19 mouse cellular contexts compared by ENCODE assay signal in genomic region chr4:126152864-126153263, GRCm38 (mm10). TPM values are rescaled to one million over a fixed set of nuclear protein-coding genes. Genes with fewer than 3 reads are reported as not detected.
"Had no signal": no experiment of that assay in that cellular context is flagged by ENCODE, and none has a peak within 500 bp of the region (broad histone marks: within the 10 kb centered on the region; RNA-seq: fewer than 3 reads in every experiment).

No protein-coding gene starts in this region.

- H3K4me3 ChIP-seq: liver, embryonic 12.5 days; liver, embryonic 15.5 days; lung, embryonic 15.5 days; megakaryocyte, embryonic 14.5 days; midbrain, embryonic 10.5 days; midbrain, embryonic 13.5 days; myocyte; neural tube, embryonic 13.5 days had no signal

- H3K36me3 ChIP-seq: liver, embryonic 15.5 days; neural tube, embryonic 13.5 days had no signal

- H3K27me3 ChIP-seq: limb, embryonic 13.5 days; lung, embryonic 15.5 days had no signal

- DNase-seq: kidney, adult 2 months; kidney, postnatal 25 days; left cerebral cortex, postnatal 4 days; liver; lung, adult 18-20 months; lung, postnatal 10 days; lung, postnatal 36 days; thymus, adult 18-20 months; thymus, postnatal 36 days had no signal

- H3K9me3 ChIP-seq: limb, embryonic 13.5 days; liver, embryonic 12.5 days; liver, embryonic 15.5 days; lung, embryonic 15.5 days; midbrain, embryonic 10.5 days; midbrain, embryonic 13.5 days; neural tube, embryonic 13.5 days had no signal

- H3K27ac ChIP-seq: limb, embryonic 13.5 days; liver, embryonic 12.5 days; liver, embryonic 15.5 days; lung, embryonic 15.5 days; midbrain, embryonic 10.5 days; midbrain, embryonic 13.5 days; neural tube, embryonic 13.5 days had no signal

RNA-seq across cellular contexts. Expression of gene Sh3d21, which starts 10.4 kb away (rescaled TPM):
- total RNA-seq: monocyte, adult 5-6 weeks had no signal
